In genomic region chr11:68395546-68395945, GRCm38 (mm10) we compare ENCODE assay signal across 22 mouse cellular contexts.
DNase-seq lines count a peak whose midpoint lies in the region; TF ChIP-seq lines count a peak whose summit lies in the region.
"Had no signal": no experiment of that assay in that cellular context is flagged by ENCODE, and none has a peak within 500 bp of the region (broad histone marks: within the 10 kb centered on the region; RNA-seq: fewer than 3 reads in every experiment).

No protein-coding gene starts in this region.

- peaks cover 51% of the 10 kb centered on the region for H3K36me3 ChIP-seq in E14TG2a.4 (ENCODE audit: insufficient read depth, low read length)
- H3K36me3 ChIP-seq: embryonic facial prominence, embryonic 13.5 days; embryonic facial prominence, embryonic 15.5 days; forebrain, embryonic 10.5 days; forebrain, embryonic 12.5 days had no signal

- DNase-seq in embryo, embryonic 10 days (ENCODE audit: low spot score), result peak; percentile 7
- no peak for DNase-seq in embryo, embryonic 11 days
- DNase-seq in kidney, adult 9 months, result peak; percentile 69
- DNase-seq in kidney, adult 11 months, result no peak
- DNase-seq in kidney, postnatal 25 days, result peak; percentile 42 to 66
- no peak for DNase-seq in kidney, postnatal 10 days
- DNase-seq: adrenal gland, adult 2 months; adrenal gland, postnatal 10 days; adrenal gland, postnatal 25 days; B cell, adult 2 months; cerebellum, adult 11 months; cerebellum, adult 18-20 months; cerebellum, adult 8-10 months; cerebellum, adult 9-11 months; cerebellum, postnatal 14 days; cerebellum, postnatal 36 days had no signal

- peaks cover 89% of the 10 kb centered on the region for H3K4me1 ChIP-seq in E14TG2a.4 (replicated peaks; ENCODE audit: low read depth, low read length)

- H3K27me3 ChIP-seq in E14TG2a.4 (ENCODE audit: insufficient read depth, low read length), result peaks cover 69% of the 10 kb centered on the region

- peak overlapping the region; percentile 14 for H3K4me3 ChIP-seq in E14TG2a.4 (replicated peaks; ENCODE audit: low read length)
- H3K4me3 ChIP-seq: embryonic facial prominence, embryonic 13.5 days; embryonic facial prominence, embryonic 15.5 days; erythroblast, embryonic 14.5 days; forebrain, embryonic 10.5 days; forebrain, embryonic 12.5 days had no signal

- H3K9me3 ChIP-seq in E14TG2a.4 (ENCODE audit: low read length), result no peaks in the 10 kb centered on the region; the same call in 1 of the 2 replicates
- H3K9me3 ChIP-seq: embryonic facial prominence, embryonic 13.5 days; embryonic facial prominence, embryonic 15.5 days; forebrain, embryonic 12.5 days had no signal

- TF ChIP-seq CTCF in E14TG2a.4 (conservative IDR thresholded peaks at IDR 0.05; ENCODE audit: low read length), result no peak

Comparison
In these comparisons a context has a peak if more than half of its experiments do, and no peak if none do; other contexts are left out.
1. DNase-seq: peak in embryo, embryonic 10 days (single experiment), kidney, adult 9 months (single experiment) and kidney, postnatal 25 days (2 of 2); none in embryo, embryonic 11 days (single experiment), kidney, adult 11 months (single experiment) and kidney, postnatal 10 days (single experiment).